In the genomic region with DNA sequence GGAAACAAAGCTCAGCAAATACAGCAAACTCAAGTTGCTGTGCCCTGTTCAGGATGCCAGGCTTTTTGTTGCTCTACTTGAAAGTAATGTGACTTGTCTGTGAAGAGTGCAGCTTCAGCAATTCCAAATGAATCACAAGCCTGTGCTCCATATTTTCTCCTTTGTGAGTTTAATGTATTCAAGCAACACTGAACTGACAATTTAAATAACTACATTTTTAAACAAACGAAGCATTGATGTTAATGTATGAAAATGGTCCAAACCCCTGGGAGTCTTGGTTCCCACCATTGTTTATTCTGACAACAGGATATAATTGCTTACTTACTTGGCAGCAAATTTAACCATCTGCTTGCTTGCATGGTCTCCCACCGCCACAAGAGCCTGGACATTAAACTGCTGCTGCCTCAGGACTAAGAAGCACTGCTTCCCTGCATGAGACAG, we compare ENCODE assay signal across 12 mouse cellular contexts. TPM values are rescaled to one million over a fixed set of nuclear protein-coding genes. Genes with fewer than 3 reads are reported as not detected.
A peak's percentile ranks its signal among the peaks of the same experiment; 100 is the strongest.
DNase-seq lines count a peak whose midpoint lies in the region; ATAC-seq and TF ChIP-seq lines count a peak whose summit lies in the region.
"Had no signal": no experiment of that assay in that cellular context is flagged by ENCODE, and none has a peak within 500 bp of the region (broad histone marks: within the 10 kb centered on the region; RNA-seq: fewer than 3 reads in every experiment).

No protein-coding gene starts in this region.

- peak; percentile 27 for DNase-seq in cerebellum, adult 9-10 months
- DNase-seq in cerebellum, adult 8-10 months, result no peak
- DNase-seq in lung, adult 18-20 months, result no peak
- DNase-seq in hindbrain, postnatal 0 days (ENCODE audit: low spot score), result peak; percentile 86
- DNase-seq in kidney, adult 9 months, result no peak
- DNase-seq in kidney, adult 2 months, result no peak
- DNase-seq: gastrocnemius, postnatal 25 days; kidney, postnatal 36 days; thymus, postnatal 14 days had no signal

- H3K9me3 ChIP-seq in lung, embryonic 15.5 days, result no peaks in the 10 kb centered on the region
- H3K9me3 ChIP-seq in hindbrain, postnatal 0 days (ENCODE audit: low read length), result no peaks in the 10 kb centered on the region
- H3K9me3 ChIP-seq in neural tube, embryonic 15.5 days (replicated peaks), result no peaks in the 10 kb centered on the region
- H3K9me3 ChIP-seq: liver, embryonic 15.5 days had no signal

- TF ChIP-seq CTCF in hindbrain, postnatal 0 days (IDR thresholded peaks at IDR 0.05; ENCODE audit: low read depth), result peak; percentile 25; the same call in 1 of the 2 replicates
- TF ChIP-seq CTCF in kidney, adult 2 months (conservative IDR thresholded peaks at IDR 0.05; ENCODE audit: insufficient read depth, insufficient read length, low read depth, low read length), result no peak

- no peak overlapping the region for H3K4me3 ChIP-seq in lung, embryonic 15.5 days
- no peak overlapping the region for H3K4me3 ChIP-seq in hindbrain, postnatal 0 days (ENCODE audit: low read length)
- H3K4me3 ChIP-seq in neural tube, embryonic 15.5 days (replicated peaks), result no peak overlapping the region
- H3K4me3 ChIP-seq in kidney, adult 2 months (ENCODE audit: insufficient read depth, low read depth, low read length), result no peak overlapping the region
- H3K4me3 ChIP-seq: liver, embryonic 15.5 days had no signal

- ATAC-seq in lung, embryonic 15.5 days (ENCODE audit: borderline replicate concordance, extremely low read depth, low FRiP score, low TSS enrichment), result peak; percentile 87; the same call in 1 of the 2 replicates
- ATAC-seq in hindbrain, postnatal 0 days, result peak; percentile 94
- ATAC-seq in neural tube, embryonic 15.5 days (ENCODE audit: low FRiP score), result peak; percentile 90

- peak overlapping the region; percentile 63 for H3K27ac ChIP-seq in lung, embryonic 15.5 days
- H3K27ac ChIP-seq in hindbrain, postnatal 0 days, result peak overlapping the region; percentile 38; the same call in 1 of the 2 replicates
- peak overlapping the region; percentile 46 for H3K27ac ChIP-seq in neural tube, embryonic 15.5 days (replicated peaks)
- no peak overlapping the region for H3K27ac ChIP-seq in kidney, adult 2 months (ENCODE audit: insufficient read depth, low read depth, low read length)
- H3K27ac ChIP-seq: liver, embryonic 15.5 days had no signal

- H3K4me1 ChIP-seq in lung, embryonic 15.5 days, result peaks cover 25% of the 10 kb centered on the region
- H3K4me1 ChIP-seq in hindbrain, postnatal 0 days (ENCODE audit: insufficient read depth, low read length), result no peaks in the 10 kb centered on the region
- H3K4me1 ChIP-seq in neural tube, embryonic 15.5 days, result no peaks in the 10 kb centered on the region
- H3K4me1 ChIP-seq in kidney, adult 2 months (ENCODE audit: control insufficient read depth, insufficient read depth, low read length), result peaks cover 2% of the 10 kb centered on the region; the same call in 1 of the 2 replicates

- 42% methylated on average over 2 of the region's 2 CpGs for WGBS in lung, embryonic 15.5 days
- WGBS in hindbrain, postnatal 0 days, result 11% methylated on average over 2 of the region's 2 CpGs
- WGBS in neural tube, embryonic 15.5 days, result 11% methylated on average over 2 of the region's 2 CpGs
- WGBS in kidney, adult 2 months, result 47% methylated on average over 2 of the region's 2 CpGs

- H3K36me3 ChIP-seq in lung, embryonic 15.5 days, result peaks cover 22% of the 10 kb centered on the region
- no peaks in the 10 kb centered on the region for H3K36me3 ChIP-seq in hindbrain, postnatal 0 days (ENCODE audit: insufficient read depth, low read length)
- H3K36me3 ChIP-seq in neural tube, embryonic 15.5 days, result peaks cover 4% of the 10 kb centered on the region; the same call in 1 of the 2 replicates
- H3K36me3 ChIP-seq in kidney, adult 2 months (ENCODE audit: control insufficient read depth, insufficient read depth, low read length), result peaks cover 2% of the 10 kb centered on the region

- no peak overlapping the region for H3K9ac ChIP-seq in lung, embryonic 15.5 days
- H3K9ac ChIP-seq in hindbrain, postnatal 0 days (replicated peaks; ENCODE audit: low read length), result no peak overlapping the region
- H3K9ac ChIP-seq in neural tube, embryonic 15.5 days (replicated peaks), result no peak overlapping the region
- H3K9ac ChIP-seq: liver, embryonic 15.5 days had no signal

- H3K4me2 ChIP-seq in lung, embryonic 15.5 days, result no peak overlapping the region
- H3K4me2 ChIP-seq in hindbrain, postnatal 0 days (ENCODE audit: low read depth, low read length), result no peak overlapping the region
- H3K4me2 ChIP-seq in neural tube, embryonic 15.5 days, result no peak overlapping the region
- H3K4me2 ChIP-seq: liver, embryonic 15.5 days had no signal

- no peaks in the 10 kb centered on the region for H3K27me3 ChIP-seq in lung, embryonic 15.5 days
- no peaks in the 10 kb centered on the region for H3K27me3 ChIP-seq in hindbrain, postnatal 0 days (ENCODE audit: insufficient read depth, low read length)
- no peaks in the 10 kb centered on the region for H3K27me3 ChIP-seq in neural tube, embryonic 15.5 days (replicated peaks)
- H3K27me3 ChIP-seq in kidney, adult 2 months (replicated peaks; ENCODE audit: control insufficient read depth, insufficient read depth, low read length), result no peaks in the 10 kb centered on the region
- H3K27me3 ChIP-seq: liver, embryonic 15.5 days had no signal

- TF ChIP-seq POLR2A in kidney, adult 2 months (IDR thresholded peaks at IDR 0.05; ENCODE audit: low read depth, low read length), result no peak

RNA-seq across cellular contexts. Expression of gene Dars, which starts 12.1 kb away (rescaled TPM):
- 178 and 179 TPM in 2 replicates for polyA plus RNA-seq in lung, embryonic 15.5 days (2015; fragmentation: Nextera tagmentation; extraction: Ambion mirVana)
- 53.8 and 64.0 TPM in 2 replicates for total RNA-seq in hindbrain, postnatal 0 days (2014; rRNA removed)
- polyA plus RNA-seq in hindbrain, postnatal 0 days (2015; fragmentation: Nextera tagmentation; extraction: Ambion mirVana), result 130 and 139 TPM in 2 replicates
- polyA plus RNA-seq in neural tube, embryonic 15.5 days (2015; fragmentation: Nextera tagmentation; extraction: Ambion mirVana), result 132 and 154 TPM in 2 replicates
- polyA plus RNA-seq in kidney, adult 2 months (2012; rRNA removed), result 16.7 and 21.9 TPM in 2 replicates

RNA-seq across cellular contexts. Expression of gene Mcm6, which starts 45.6 kb away (rescaled TPM):
- polyA plus RNA-seq in lung, embryonic 15.5 days (2015; fragmentation: Nextera tagmentation; extraction: Ambion mirVana), result 266 and 268 TPM in 2 replicates
- total RNA-seq in hindbrain, postnatal 0 days (2014; rRNA removed), result 59.0 and 77.3 TPM in 2 replicates
- 58.6 and 59.1 TPM in 2 replicates for polyA plus RNA-seq in hindbrain, postnatal 0 days (2015; fragmentation: Nextera tagmentation; extraction: Ambion mirVana)
- 52.3 and 111 TPM in 2 replicates for polyA plus RNA-seq in neural tube, embryonic 15.5 days (2015; fragmentation: Nextera tagmentation; extraction: Ambion mirVana)
- 7.2 and 8.3 TPM in 2 replicates for polyA plus RNA-seq in kidney, adult 2 months (2012; rRNA removed)

Comparison
In these comparisons a context has a peak if more than half of its experiments do, and no peak if none do; other contexts are left out.
1. DNase-seq: peak in cerebellum, adult 9-10 months (single experiment) and hindbrain, postnatal 0 days (single experiment); none in cerebellum, adult 8-10 months (single experiment), lung, adult 18-20 months (0 of 2), kidney, adult 9 months (single experiment) and kidney, adult 2 months (single experiment).
2. Peak in every context shown above with its lines, with median percentiles within 50 percentile points of each other: ATAC-seq.